Mouse (Mus musculus) heart, embryonic 12.5 days (tissue): ENCODE measurements around the gene Fam104a. TPM values are rescaled to one million over a fixed set of nuclear protein-coding genes. Genes with fewer than 3 reads are reported as not detected.

Source experiments
- ATAC-seq: fragments of 200-750 bp; cut with Nextera tagmentation; 2 replicates; pipeline ENCODE4 v1.8.0; 2017; ENCODE audit warnings: moderate TSS enrichment, moderate library complexity; ENCODE audit not compliant: insufficient number of reproducible peaks, low FRiP score
- H3K27ac ChIP-seq: fragments of 300-500 bp; sonication (generic); 2 replicates; pipeline ENCODE4 v1.5.1; 2016; ENCODE audit warnings: mild to moderate bottlenecking, moderate library complexity; ENCODE audit not compliant: poor library complexity, severe bottlenecking
- H3K27me3 ChIP-seq: fragments of 300-500 bp; sonication (generic); replicated peaks from 2 replicates; pipeline ENCODE4 v1.6.1; 2016; ENCODE audit warnings: mild to moderate bottlenecking, moderate library complexity
- H3K36me3 ChIP-seq: fragments of 300-500 bp; sonication (generic); 2 replicates; pipeline ENCODE4 v1.6.1; 2016; ENCODE audit warnings: mild to moderate bottlenecking, moderate library complexity
- H3K4me1 ChIP-seq: fragments of 300-500 bp; sonication (generic); replicated peaks from 2 replicates; pipeline ENCODE4 v1.6.1; 2016; ENCODE audit warnings: mild to moderate bottlenecking
- H3K4me2 ChIP-seq: fragments of 300-500 bp; sonication (generic); 2 replicates; pipeline ENCODE4 v1.6.1; 2016; ENCODE audit warnings: mild to moderate bottlenecking, moderate library complexity
- H3K4me3 ChIP-seq: fragments of 300-500 bp; sonication (generic); 2 replicates; pipeline ENCODE4 v1.5.1; 2016; ENCODE audit warnings: mild to moderate bottlenecking
- H3K9ac ChIP-seq: fragments of 300-500 bp; sonication (generic); 2 replicates; pipeline ENCODE4 v1.6.1; 2016; ENCODE audit warnings: mild to moderate bottlenecking, moderate library complexity
- H3K9me3 ChIP-seq: fragments of 300-500 bp; sonication (generic); replicated peaks from 2 replicates; pipeline ENCODE4 v1.6.1; 2016; ENCODE audit warnings: mild to moderate bottlenecking, moderate library complexity
- WGBS: fragments of 180-500 bp; shearing (Covaris S2); methylation state at CpG from one replicate; pipeline ENCODE4 v1.1.7; 2016; 5-methylcytosine and 5-hydroxymethylcytosine counted together
- polyA plus RNA-seq: library from polyadenylated mRNA; unstranded; fragments of >200 nt; fragmentation: Nextera tagmentation; extraction: Ambion mirVana; gene quantifications from 2 replicates; pipeline ENCODE4 v1.2.1, GENCODE M21; 2016

Fam104a gene
- polyA plus RNA-seq, 1 experiment from 2014 or later = 53.3 TPM

- Histone ChIP-seq H3K9me3 (no peaks in the 10 kb centered on the region), H3K4me1 (peaks cover 13% of the 10 kb centered on the region), H3K36me3 (peaks cover 47% of the 10 kb centered on the region), H3K4me2 (peak overlapping the region; percentile 27), H3K27me3 (no peaks in the 10 kb centered on the region), H3K4me3 (no peak overlapping the region), H3K27ac (no peak overlapping the region), H3K9ac (no peak overlapping the region)
- ATAC-seq = no peak
- 66% methylated on average over 22 of the region's 22 CpGs for WGBS
Measured at GRCm38 (mm10) chr11:113651206-113651906, 32.6 kb downstream of the Fam104a start.

DNA sequence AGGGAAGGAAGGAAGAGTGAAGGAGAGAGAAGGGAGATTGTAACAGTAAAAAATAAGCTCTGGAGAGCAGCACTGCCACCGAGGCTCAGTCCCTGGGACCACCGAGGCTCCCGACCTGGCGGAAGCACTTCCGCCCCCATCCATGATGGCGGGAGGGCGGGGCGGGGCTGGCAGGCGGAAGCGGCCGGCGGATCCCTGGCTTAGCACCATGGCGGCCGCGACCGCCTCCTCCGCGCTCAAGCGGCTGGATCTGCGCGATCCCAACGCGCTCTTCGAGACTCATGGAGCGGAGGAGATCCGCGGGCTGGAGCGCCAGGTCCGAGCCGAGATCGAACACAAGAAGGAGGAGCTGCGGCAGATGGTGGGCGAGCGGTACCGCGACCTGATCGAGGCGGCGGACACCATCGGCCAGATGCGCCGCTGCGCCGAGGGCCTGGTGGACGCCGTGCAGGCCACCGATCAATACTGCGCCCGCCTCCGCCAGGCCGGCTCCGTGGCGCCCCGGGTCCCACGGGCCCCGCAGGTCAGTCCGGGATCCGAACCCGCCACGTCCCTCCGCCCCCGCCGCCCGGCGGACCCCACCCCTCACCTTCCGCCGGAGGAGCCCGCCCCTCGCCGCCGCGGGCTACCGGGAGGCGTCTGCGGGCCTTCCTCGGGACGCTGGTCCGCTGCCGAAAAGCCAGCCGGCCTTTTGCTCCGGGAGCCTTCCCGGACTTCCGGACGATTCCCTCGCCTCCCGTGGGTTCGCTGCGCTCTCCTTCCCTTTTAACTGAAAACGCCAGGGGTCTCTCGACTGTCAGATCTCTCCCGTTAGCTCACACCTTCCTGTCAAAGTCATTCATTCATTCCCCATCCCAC is 34.4 kb downstream of the Fam104a start, which contains the start of gene Slc39a11:
Gene Slc39a11 (minus strand): TSS at position 727 of the 858 bp plus-strand sequence.
- Histone ChIP-seq H3K4me2 (peak within 1 kb of the TSS; percentile 79), H3K4me3 (peak within 1 kb of the TSS; percentile 93), H3K36me3 (peaks cover 29% of the 10 kb centered on the region), H3K27ac (peak within 1 kb of the TSS; percentile 78), H3K9ac (peak within 1 kb of the TSS; percentile 98), H3K4me1 (peaks cover 13% of the 10 kb centered on the region), H3K27me3 (no peaks in the 10 kb centered on the region), H3K9me3 (0 out of 2 replicates have a peak, but pooled peaks cover 3% of the 10 kb centered on the region)
- under 1% methylated on average over 91 of the region's 91 CpGs for WGBS
- ATAC-seq = peak; percentile 82

DNA sequence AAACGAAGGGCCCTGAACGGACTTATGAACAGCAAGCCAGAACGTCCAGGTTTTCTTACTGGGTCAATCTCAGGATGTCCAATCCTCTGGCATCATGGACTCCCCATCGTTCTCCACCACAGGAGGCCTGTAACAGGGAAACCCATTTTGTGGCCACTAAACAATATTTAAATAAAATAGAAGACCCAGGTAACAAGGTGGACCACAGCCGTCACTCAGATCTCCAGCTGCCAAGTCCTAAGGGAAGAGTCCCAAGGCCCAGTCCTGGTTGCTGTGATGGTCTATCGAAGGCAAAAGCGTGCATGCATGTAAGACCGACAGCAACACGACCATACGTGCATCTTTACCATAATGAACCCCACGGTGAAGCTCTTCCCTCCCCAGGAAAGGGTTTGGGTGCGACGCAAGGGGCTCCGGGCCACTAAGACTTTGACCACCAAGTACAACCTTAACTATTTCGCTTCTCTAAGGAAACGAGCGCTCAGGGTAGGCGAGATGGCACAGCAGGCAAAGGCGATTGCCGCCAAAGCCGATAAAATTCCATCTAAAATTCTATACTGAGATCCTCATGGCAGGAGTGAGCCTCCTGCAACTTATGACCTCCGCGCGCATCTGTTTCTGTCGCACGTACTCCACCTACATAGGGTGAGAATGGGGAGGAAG is 35.1 kb downstream of the Fam104a start, which contains the start of gene Cog1:
Gene Cog1 (plus strand): TSS at position 480 of the 663 bp plus-strand sequence.
- Histone ChIP-seq H3K4me3 (peak within 1 kb of the TSS; percentile 93), H3K9me3 (0 out of 2 replicates have a peak, but pooled peaks cover 3% of the 10 kb centered on the region), H3K36me3 (peaks cover 22% of the 10 kb centered on the region), H3K4me1 (peaks cover 13% of the 10 kb centered on the region), H3K9ac (peak within 1 kb of the TSS; percentile 98), H3K27me3 (no peaks in the 10 kb centered on the region), H3K4me2 (peak within 1 kb of the TSS; percentile 79), H3K27ac (peak within 1 kb of the TSS; percentile 78)
- no peak for ATAC-seq
- WGBS = 35% methylated on average over 26 of the region's 26 CpGs

DNA sequence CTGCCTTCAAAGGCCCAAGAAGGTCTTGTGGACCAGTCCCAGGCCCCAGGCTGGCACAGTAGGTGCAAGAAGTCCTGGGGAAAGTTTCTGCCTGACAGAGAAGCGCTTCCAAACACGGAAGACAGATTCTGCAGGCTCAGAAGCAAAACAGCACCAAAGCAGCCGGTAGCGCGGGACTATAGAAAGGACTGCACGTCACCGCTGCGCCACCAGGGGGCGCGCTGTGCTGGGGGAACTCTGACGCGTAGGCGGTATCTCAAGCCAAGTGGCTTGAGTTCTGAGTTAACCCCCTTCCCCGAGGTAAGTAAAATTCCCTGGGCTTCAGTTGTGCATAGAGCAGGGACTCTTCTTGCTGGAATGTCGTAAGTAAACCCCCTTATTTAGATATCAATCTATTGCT is 35.8 kb downstream of the Fam104a start:
- H3K4me3 ChIP-seq = peak overlapping the region; percentile 6; the same call in 1 of the 2 replicates
- H3K27ac ChIP-seq = no peak overlapping the region
- no peak for ATAC-seq
- peaks cover 13% of the 10 kb centered on the region for H3K4me1 ChIP-seq
- H3K4me2 ChIP-seq = peak overlapping the region; percentile 45
- H3K36me3 ChIP-seq = peaks cover 15% of the 10 kb centered on the region
- WGBS = 3% methylated on average over 15 of the region's 15 CpGs
- H3K9ac ChIP-seq = no peak overlapping the region
- no peaks in the 10 kb centered on the region for H3K27me3 ChIP-seq
- 0 out of 2 replicates have a peak, but pooled peaks cover 3% of the 10 kb centered on the region for H3K9me3 ChIP-seq

DNA sequence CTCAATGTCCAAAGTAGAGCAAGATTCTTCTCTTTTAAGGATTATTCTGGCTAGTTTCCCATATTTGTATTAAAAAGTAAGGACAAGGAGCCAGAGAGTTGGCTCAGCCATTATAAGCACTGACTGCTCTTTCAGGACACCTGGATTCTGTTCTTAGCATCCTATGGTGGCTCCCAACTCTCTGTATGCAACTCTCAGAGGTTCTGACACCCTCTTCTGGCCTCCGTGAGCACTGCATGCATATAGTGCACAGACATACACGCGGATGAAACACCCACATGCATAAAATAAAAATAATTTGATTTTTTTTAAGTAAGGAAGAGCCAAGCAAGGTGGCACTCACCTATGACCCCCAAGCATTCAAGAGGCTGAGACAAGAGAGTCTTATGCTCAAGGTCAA is 38.8 kb downstream of the Fam104a start:
- no peak overlapping the region for H3K9ac ChIP-seq
- ATAC-seq = no peak
- 82% methylated on average over 3 of the region's 3 CpGs for WGBS
- H3K36me3 ChIP-seq = no peaks in the 10 kb centered on the region
- H3K4me3 ChIP-seq = no peak overlapping the region
- H3K9me3 ChIP-seq = peaks cover 3% of the 10 kb centered on the region; the same call in 1 of the 2 replicates
- H3K27me3 ChIP-seq = no peaks in the 10 kb centered on the region
- H3K4me2 ChIP-seq = no peak overlapping the region
- H3K27ac ChIP-seq = no peak overlapping the region
- H3K4me1 ChIP-seq = peaks cover 13% of the 10 kb centered on the region

DNA sequence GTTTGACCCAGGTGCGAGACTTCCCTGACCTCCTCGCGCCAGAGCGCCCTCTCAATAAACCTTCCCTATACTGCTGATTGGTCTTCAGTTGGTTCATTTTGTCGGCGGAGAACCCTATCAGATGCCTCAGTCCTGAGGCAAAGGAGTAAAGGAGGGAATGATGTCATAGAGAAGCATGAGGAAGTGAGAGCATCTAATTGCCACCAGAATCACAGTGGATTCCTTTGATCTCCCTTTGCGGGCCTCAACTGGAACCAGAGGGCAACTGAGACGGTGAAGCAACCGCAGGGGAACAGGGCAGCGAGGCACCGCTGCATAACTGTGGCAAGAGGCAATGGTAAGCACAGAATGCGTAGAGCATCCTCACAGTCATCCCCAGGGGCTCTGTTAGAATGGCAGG is 45.3 kb downstream of the Fam104a start:
- no peak overlapping the region for H3K9ac ChIP-seq
- no peak overlapping the region for H3K27ac ChIP-seq
- no peak overlapping the region for H3K4me2 ChIP-seq
- 83% methylated on average over 12 of the region's 12 CpGs for WGBS
- peaks cover 10% of the 10 kb centered on the region for H3K9me3 ChIP-seq
- no peak for ATAC-seq
- H3K27me3 ChIP-seq = no peaks in the 10 kb centered on the region
- no peaks in the 10 kb centered on the region for H3K4me1 ChIP-seq
- no peaks in the 10 kb centered on the region for H3K36me3 ChIP-seq
- H3K4me3 ChIP-seq = no peak overlapping the region

DNA sequence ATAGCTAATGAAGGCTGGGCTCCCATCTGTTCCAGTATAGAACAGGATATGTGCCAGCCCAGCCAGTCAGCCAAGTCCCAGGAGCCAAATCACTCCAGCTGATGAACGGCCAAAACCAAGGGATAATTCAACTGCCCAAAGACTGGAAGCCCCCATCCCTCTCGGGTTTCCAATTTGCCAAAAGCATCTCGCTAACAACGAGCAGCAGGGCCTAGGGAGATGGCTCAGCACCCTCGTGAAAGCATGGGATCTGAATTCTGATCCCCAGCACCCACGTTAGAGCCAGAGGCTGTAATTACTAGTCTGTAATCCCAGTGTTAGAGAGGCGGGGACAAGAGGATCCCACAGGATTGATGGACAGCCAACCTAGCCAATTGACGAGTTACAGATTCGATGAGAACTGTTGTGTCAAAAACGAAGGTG is 49.2 kb downstream of the Fam104a start:
- peaks cover 2% of the 10 kb centered on the region; the same call in 1 of the 2 replicates for H3K27me3 ChIP-seq
- no peak overlapping the region for H3K27ac ChIP-seq
- ATAC-seq = no peak
- peaks cover 10% of the 10 kb centered on the region; the same call in 1 of the 2 replicates for H3K9me3 ChIP-seq
- H3K4me1 ChIP-seq = no peaks in the 10 kb centered on the region
- H3K4me3 ChIP-seq = no peak overlapping the region
- no peak overlapping the region for H3K9ac ChIP-seq
- WGBS = 67% methylated on average over 10 of the region's 10 CpGs
- H3K4me2 ChIP-seq = no peak overlapping the region
- no peaks in the 10 kb centered on the region for H3K36me3 ChIP-seq

- Histone ChIP-seq H3K4me1 (no peaks in the 10 kb centered on the region), H3K9ac (no peak overlapping the region), H3K9me3 (peaks cover 6% of the 10 kb centered on the region; the same call in 1 of the 2 replicates), H3K27ac (no peak overlapping the region), H3K4me3 (no peak overlapping the region), H3K36me3 (no peaks in the 10 kb centered on the region), H3K4me2 (no peak overlapping the region), H3K27me3 (peaks cover 7% of the 10 kb centered on the region; the same call in 1 of the 2 replicates)
- WGBS = 87% methylated on average over 5 of the region's 5 CpGs
- ATAC-seq = no peak
Measured at GRCm38 (mm10) chr11:113633398-113633797, 50.6 kb downstream of the Fam104a start.

DNA sequence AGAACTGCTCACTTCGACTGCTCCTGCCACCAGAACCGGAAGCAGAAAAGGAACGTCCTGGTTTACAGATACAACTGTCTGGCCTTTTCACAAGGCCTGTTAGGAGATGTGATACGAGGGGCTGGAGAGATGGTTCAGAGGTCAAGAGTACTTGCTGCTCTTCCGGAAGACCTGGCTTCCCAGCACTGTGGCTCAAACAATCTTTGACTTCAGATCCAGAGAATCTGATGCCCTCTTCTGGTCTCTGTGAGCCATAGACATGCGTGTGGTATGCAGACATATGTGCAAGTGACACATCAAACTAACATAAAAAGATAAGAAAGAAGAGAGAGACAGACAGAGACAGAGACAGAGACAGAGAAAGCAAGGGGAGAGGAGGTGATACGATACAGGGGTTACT is 51.7 kb downstream of the Fam104a start:
- ATAC-seq = no peak
- H3K27me3 ChIP-seq = peaks cover 7% of the 10 kb centered on the region; the same call in 1 of the 2 replicates
- H3K4me2 ChIP-seq = no peak overlapping the region
- 72% methylated on average over 7 of the region's 7 CpGs for WGBS
- no peak overlapping the region for H3K27ac ChIP-seq
- H3K9ac ChIP-seq = no peak overlapping the region
- no peak overlapping the region for H3K4me3 ChIP-seq
- no peaks in the 10 kb centered on the region for H3K36me3 ChIP-seq
- H3K9me3 ChIP-seq = no peaks in the 10 kb centered on the region
- H3K4me1 ChIP-seq = no peaks in the 10 kb centered on the region

- Histone ChIP-seq H3K4me2 (no peak overlapping the region), H3K9ac (no peak overlapping the region), H3K9me3 (no peaks in the 10 kb centered on the region), H3K27me3 (peaks cover 7% of the 10 kb centered on the region; the same call in 1 of the 2 replicates), H3K36me3 (no peaks in the 10 kb centered on the region), H3K4me3 (no peak overlapping the region), H3K27ac (no peak overlapping the region), H3K4me1 (no peaks in the 10 kb centered on the region)
- WGBS = 79% methylated on average over 8 of the region's 8 CpGs
- ATAC-seq = no peak
Measured at GRCm38 (mm10) chr11:113631862-113632261, 52.1 kb downstream of the Fam104a start.
